Mouse (Mus musculus): ENCODE results near the gene Prdm16.

DNA sequence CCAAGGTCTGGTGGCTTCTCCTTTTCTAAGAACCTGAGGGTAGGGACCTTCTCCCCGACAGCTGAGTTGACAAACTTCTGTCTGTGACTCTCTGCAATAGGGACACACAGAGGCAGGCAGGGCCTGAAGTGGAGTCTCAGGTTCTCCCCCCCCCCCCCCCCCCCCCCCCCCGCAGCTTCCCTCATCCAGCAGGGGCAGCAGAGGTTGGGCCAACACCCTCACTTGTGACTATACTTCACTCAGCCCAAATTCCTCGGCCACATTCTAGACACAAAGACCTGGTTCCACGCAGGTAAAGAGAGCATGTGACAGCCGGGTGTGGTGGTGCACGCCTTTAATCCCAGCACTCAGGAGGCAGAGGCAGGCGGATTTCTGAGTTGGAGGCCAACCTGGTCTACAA lies 276.2 kb downstream of the Prdm16 start:
- TF ChIP-seq CTCF (IDR thresholded peaks at IDR 0.05; ENCODE audit: low read depth, low read length) (no peak), POLR2A (IDR thresholded peaks at IDR 0.05; ENCODE audit: borderline replicate concordance, low read depth, low read length) (no peak)

Measured in bone marrow macrophage, adult 2 months (primary cell).